Mouse (Mus musculus) forebrain, embryonic 15.5 days (tissue): ENCODE data around the gene Atp6v0a1. TPM values are rescaled to one million over a fixed set of nuclear protein-coding genes. Genes with fewer than 3 reads are reported as not detected.

ENCODE experiments used
- ATAC-seq: fragments of 200-750 bp; cut with Nextera tagmentation; replicated peaks from 2 replicates; pipeline ENCODE4 v1.8.0; 2017; ENCODE audit warnings: mild to moderate bottlenecking, moderate TSS enrichment, moderate library complexity
- H3K27ac ChIP-seq: fragments of 300-500 bp; sonication (generic); replicated peaks from 2 replicates; pipeline ENCODE4 v1.5.1; 2015; ENCODE audit warnings: mild to moderate bottlenecking, inconsistent platforms
- H3K27me3 ChIP-seq: fragments of 300-500 bp; sonication (generic); 2 replicates; pipeline ENCODE4 v1.6.1; 2015; ENCODE audit warnings: inconsistent platforms
- H3K36me3 ChIP-seq: fragments of 300-500 bp; sonication (generic); 2 replicates; pipeline ENCODE4 v1.6.1; 2015; ENCODE audit warnings: mild to moderate bottlenecking, inconsistent platforms
- H3K4me1 ChIP-seq: fragments of 300-500 bp; sonication (generic); 2 replicates; pipeline ENCODE4 v1.6.1; 2015; ENCODE audit warnings: inconsistent platforms
- H3K4me2 ChIP-seq: fragments of 300-500 bp; sonication (generic); replicated peaks from 2 replicates; pipeline ENCODE4 v1.6.1; 2015; ENCODE audit warnings: mild to moderate bottlenecking, inconsistent platforms
- H3K4me3 ChIP-seq: fragments of 300-500 bp; sonication (generic); 2 replicates; pipeline ENCODE4 v1.5.1; 2015; ENCODE audit warnings: mild to moderate bottlenecking, inconsistent platforms
- H3K9ac ChIP-seq: fragments of 300-500 bp; sonication (generic); replicated peaks from 2 replicates; pipeline ENCODE4 v1.6.1; 2015; ENCODE audit warnings: mild to moderate bottlenecking, inconsistent platforms
- H3K9me3 ChIP-seq: fragments of 300-500 bp; sonication (generic); 2 replicates; pipeline ENCODE4 v1.6.1; 2016; ENCODE audit warnings: inconsistent platforms
- WGBS: fragments of 180-500 bp; shearing (Covaris S2); methylation state at CpG from one replicate; pipeline ENCODE4 v1.1.7; 2015; ENCODE audit warnings: mixed read lengths; 5-methylcytosine and 5-hydroxymethylcytosine counted together
- polyA plus RNA-seq: library from polyadenylated mRNA; unstranded; fragments of >200 nt; fragmentation: Nextera tagmentation; extraction: Ambion mirVana; gene quantifications from 2 replicates; pipeline ENCODE4 v1.2.1, GENCODE M21; 2015

The Atp6v0a1 gene
- 84.3 and 84.6 TPM in 2 replicates for polyA plus RNA-seq

DNA sequence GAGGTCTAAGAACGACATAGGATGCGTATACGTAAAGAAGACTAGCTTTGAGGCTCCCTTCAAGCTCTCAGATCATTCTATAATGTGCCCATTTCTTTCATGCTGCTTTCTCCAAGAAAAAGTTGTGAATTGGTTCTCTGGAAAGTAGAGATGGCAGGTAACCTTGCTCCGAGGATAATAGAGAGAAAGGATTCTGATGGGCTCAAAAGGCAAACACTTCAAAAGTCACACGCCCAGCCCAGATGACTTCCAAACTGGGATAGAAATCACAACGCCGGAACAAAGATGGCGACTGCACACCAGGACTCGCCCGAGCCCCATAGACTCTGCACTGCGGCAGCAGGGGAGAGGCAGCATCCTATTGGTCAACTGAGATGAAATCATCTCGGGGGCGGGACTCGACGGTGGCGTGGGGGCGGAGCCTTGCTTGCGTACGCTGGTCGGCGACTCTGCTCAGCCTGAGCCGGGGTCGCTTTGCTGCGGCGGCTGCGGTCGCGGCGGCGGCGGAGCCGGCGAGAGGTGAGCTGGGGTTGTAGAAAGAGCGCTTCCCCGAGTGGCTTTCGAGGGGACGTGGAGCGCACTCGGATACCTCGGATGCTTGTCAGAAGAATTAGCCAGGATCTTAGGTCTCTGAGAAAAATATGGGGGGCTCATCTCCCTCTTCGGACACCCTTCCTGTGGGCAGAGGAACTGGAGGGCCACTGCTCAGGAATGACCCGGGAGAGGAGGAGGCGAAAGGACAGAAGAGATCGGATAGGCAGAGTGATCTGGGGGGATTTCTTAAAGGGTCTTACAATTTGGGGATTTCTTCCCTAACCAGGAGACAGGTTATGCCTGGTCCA is at the start of gene Atp6v0a1:
Gene Atp6v0a1, plus strand, starts transcription at position 407 of the 842 bp plus-strand sequence.
- WGBS: under 1% methylated on average over 44 of the region's 44 CpGs
- H3K27me3 ChIP-seq: no peaks in the 10 kb centered on the region
- peak within 1 kb of the TSS; percentile 62 for H3K4me2 ChIP-seq
- H3K36me3 ChIP-seq: peaks cover 11% of the 10 kb centered on the region; the same call in 1 of the 2 replicates
- H3K27ac ChIP-seq: peak within 1 kb of the TSS; percentile 92
- ATAC-seq: peak; percentile 100
- peak within 1 kb of the TSS; percentile 87 for H3K9ac ChIP-seq
- no peaks in the 10 kb centered on the region for H3K9me3 ChIP-seq
- peak within 1 kb of the TSS; percentile 77 for H3K4me3 ChIP-seq
- peaks cover 28% of the 10 kb centered on the region for H3K4me1 ChIP-seq

DNA sequence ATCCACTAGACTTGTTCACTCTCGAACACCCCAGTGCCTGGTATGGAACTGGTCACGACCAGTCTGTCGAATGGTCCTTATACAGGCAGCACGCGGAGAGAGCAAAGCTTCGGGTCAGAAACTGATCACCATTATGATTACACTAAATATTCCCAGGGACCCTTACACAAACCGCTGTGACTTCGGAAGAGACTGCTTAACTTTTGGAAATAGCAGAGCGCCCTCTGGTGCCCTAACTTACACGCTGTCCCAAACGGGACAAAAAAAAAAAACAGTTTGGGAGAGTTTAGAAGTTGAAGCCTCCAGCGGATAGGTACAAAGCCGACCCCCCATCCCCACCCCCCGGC is 49.8 kb upstream of the Atp6v0a1 start:
- H3K36me3 ChIP-seq: no peaks in the 10 kb centered on the region
- H3K4me3 ChIP-seq: peak overlapping the region; percentile 23
- H3K4me1 ChIP-seq: peaks cover 18% of the 10 kb centered on the region
- ATAC-seq: no peak
- H3K27ac ChIP-seq: no peak overlapping the region
- WGBS: 3% methylated on average over 14 of the region's 14 CpGs
- H3K9me3 ChIP-seq: no peaks in the 10 kb centered on the region
- no peak overlapping the region for H3K9ac ChIP-seq
- H3K4me2 ChIP-seq: peak overlapping the region; percentile 37
- peaks cover 26% of the 10 kb centered on the region for H3K27me3 ChIP-seq

DNA sequence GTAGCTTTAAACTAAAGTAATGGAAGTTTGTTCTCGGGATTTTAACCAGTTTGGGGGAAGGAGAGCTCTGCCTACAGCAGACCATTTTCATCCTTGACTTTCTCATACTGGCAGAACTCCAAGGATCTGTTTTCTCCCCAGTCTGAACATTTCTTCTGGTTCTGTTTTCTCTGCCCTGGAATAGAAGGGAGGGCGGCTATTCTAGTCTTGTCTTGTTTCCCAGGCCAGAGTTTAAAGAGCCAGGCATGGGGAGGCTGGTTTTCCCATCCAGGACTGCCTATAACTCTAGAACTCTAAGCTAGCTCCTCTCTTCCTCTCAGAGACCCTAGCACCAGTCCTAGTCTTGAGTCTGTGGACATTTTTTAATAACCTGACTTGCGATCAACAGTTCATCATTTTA is 49.4 kb upstream of the Atp6v0a1 start:
- Histone ChIP-seq H3K4me3 (no peak overlapping the region), H3K9ac (no peak overlapping the region), H3K9me3 (no peaks in the 10 kb centered on the region), H3K36me3 (no peaks in the 10 kb centered on the region), H3K27ac (no peak overlapping the region), H3K4me1 (peaks cover 18% of the 10 kb centered on the region), H3K27me3 (peaks cover 26% of the 10 kb centered on the region), H3K4me2 (no peak overlapping the region)
- 34% methylated on average over 3 of the region's 3 CpGs for WGBS
- no peak for ATAC-seq

DNA sequence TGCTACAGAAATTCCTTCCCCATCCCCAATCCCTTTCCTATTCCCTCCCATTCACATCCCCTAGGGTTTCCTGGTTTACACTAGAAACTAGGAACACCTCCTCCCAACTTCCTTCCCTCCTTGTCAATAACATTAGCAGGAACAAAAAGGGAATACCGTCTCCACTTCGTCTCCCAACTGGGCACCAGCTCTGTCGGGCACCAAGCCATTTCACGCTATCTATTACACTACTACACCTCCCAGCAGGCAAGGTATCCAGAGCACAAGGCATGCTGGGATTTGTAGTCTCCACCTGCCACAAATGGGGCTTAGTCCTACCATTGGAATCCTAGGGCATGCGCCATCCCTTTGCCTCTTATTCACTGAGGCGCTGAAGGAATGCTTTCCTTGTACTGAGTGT is 48.7 kb upstream of the Atp6v0a1 start:
- Histone ChIP-seq H3K9ac (peak overlapping the region; percentile 18; the same call in 1 of the 2 replicates), H3K27ac (no peak overlapping the region), H3K4me2 (0 out of 2 replicates have a peak overlapping the region, but pooled peaks have one; percentile 21), H3K27me3 (peaks cover 26% of the 10 kb centered on the region), H3K9me3 (no peaks in the 10 kb centered on the region), H3K36me3 (no peaks in the 10 kb centered on the region), H3K4me1 (peaks cover 18% of the 10 kb centered on the region), H3K4me3 (no peak overlapping the region)
- WGBS: 8% methylated on average over 6 of the region's 6 CpGs
- peak; percentile 82 for ATAC-seq

DNA sequence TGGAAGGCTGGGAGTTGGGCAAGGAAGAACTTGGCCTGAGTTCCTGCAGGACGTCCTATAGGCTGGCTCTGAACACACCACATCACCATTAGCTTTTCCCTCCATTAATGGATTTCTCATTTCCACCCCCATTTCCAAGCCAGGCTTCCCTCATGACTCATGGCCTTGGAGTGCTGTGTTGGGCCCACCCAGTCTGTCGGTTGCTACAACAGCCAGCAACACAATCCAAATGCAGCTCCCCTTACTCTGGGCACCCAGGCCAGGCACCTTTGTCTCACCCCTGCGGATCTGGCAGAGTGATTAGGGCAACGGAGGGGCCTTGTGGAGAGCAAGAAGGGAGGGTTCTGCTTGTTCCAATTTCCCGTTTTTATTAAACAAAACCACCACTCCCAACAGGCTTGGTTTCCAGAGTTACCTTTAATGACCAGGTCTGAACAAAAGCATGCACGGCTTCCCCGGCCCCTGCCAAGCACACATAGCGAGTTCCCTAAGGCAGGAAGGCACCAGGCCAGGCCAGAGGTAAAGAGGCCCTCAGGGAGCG is 46.8 kb upstream of the Atp6v0a1 start:
- no peak overlapping the region for H3K4me2 ChIP-seq
- H3K27ac ChIP-seq: no peak overlapping the region
- H3K4me3 ChIP-seq: no peak overlapping the region
- peaks cover 18% of the 10 kb centered on the region for H3K4me1 ChIP-seq
- no peaks in the 10 kb centered on the region for H3K9me3 ChIP-seq
- no peak for ATAC-seq
- peaks cover 35% of the 10 kb centered on the region for H3K27me3 ChIP-seq
- no peak overlapping the region for H3K9ac ChIP-seq
- H3K36me3 ChIP-seq: no peaks in the 10 kb centered on the region
- 45% methylated on average over 9 of the region's 9 CpGs for WGBS

DNA sequence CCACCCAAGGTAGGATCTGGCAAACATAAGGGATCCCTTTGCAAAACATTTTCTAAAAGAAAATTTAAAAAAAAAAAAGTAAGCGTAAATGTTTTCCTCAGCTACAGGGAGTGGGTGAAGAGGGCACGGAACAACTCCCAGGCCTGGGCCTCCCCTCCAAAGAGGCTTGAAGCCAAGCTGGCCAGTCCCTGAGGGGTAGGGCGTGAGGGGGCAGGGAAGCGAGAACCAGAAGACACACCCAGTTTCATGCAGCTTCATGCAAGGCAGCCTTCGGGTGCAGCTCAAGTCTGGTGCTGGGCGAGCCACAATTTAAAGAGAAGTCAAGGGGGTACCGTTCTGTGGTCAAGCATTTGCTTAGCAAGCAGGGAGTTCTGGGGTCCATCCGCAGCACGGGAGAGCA is 45.6 kb upstream of the Atp6v0a1 start:
- Histone ChIP-seq H3K9me3 (no peaks in the 10 kb centered on the region), H3K36me3 (no peaks in the 10 kb centered on the region), H3K9ac (no peak overlapping the region), H3K4me3 (no peak overlapping the region), H3K27ac (no peak overlapping the region), H3K27me3 (peaks cover 36% of the 10 kb centered on the region), H3K4me1 (peaks cover 14% of the 10 kb centered on the region), H3K4me2 (no peak overlapping the region)
- WGBS: 85% methylated on average over 9 of the region's 9 CpGs
- ATAC-seq: no peak

DNA sequence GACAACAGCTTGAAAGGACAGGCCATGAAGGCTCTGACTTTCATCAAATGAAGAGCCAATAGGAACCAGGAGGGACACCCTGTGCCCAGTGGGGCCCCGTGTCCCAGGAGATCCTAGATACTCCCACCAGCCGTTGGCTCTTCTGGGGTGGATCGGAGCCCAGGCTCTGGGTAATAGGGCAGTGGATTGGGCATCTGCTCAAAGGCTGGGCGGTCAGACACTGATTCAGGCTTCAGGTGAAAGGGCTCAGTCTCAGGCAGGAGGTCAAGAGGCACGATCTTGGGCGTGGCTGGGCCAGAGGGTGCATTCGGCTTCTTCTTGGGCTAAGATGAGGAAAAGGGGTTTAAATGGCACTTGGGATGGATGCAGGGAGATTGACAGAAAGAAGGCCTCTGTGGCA is 45.1 kb upstream of the Atp6v0a1 start:
- Histone ChIP-seq H3K27ac (no peak overlapping the region), H3K4me1 (peaks cover 10% of the 10 kb centered on the region), H3K36me3 (no peaks in the 10 kb centered on the region), H3K27me3 (peaks cover 36% of the 10 kb centered on the region), H3K4me2 (no peak overlapping the region), H3K4me3 (no peak overlapping the region), H3K9ac (no peak overlapping the region), H3K9me3 (no peaks in the 10 kb centered on the region)
- ATAC-seq: no peak
- 83% methylated on average over 7 of the region's 7 CpGs for WGBS

DNA sequence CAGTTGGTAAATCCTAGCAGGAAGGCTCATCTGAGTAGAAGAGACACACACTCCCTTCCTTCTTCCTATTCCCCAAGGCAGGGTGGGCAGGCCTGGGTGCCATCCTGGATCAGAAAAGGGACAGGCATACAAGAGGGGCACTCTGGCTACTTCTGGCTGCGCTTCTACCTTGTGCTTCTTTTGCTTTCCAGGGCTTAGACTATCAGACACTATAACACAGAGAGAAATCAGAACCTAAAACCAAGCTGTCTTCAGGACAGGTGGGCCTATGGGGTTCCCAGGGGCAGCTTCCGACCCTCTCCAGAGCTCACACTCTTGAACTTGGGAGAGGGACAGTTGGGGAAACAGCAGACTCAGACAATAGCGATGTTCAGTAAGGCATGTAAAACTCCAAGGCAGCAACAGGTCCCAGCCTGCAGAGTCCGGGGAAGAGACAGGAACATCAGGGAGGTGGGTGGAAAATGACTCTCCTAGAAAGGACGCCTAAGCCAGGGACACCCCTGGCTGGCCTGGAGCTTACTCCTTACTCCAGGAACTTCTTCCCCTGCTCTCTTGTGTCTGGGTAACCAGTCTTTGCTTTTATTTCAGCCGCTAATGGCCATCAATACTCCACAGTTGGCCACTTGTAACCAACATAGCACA is 44.2 kb upstream of the Atp6v0a1 start:
- no peak overlapping the region for H3K9ac ChIP-seq
- no peaks in the 10 kb centered on the region for H3K36me3 ChIP-seq
- H3K27me3 ChIP-seq: peaks cover 37% of the 10 kb centered on the region
- no peaks in the 10 kb centered on the region for H3K9me3 ChIP-seq
- no peak for ATAC-seq
- no peak overlapping the region for H3K4me3 ChIP-seq
- no peak overlapping the region for H3K27ac ChIP-seq
- no peak overlapping the region for H3K4me2 ChIP-seq
- WGBS: 82% methylated on average over 6 of the region's 6 CpGs
- H3K4me1 ChIP-seq: peaks cover 16% of the 10 kb centered on the region

DNA sequence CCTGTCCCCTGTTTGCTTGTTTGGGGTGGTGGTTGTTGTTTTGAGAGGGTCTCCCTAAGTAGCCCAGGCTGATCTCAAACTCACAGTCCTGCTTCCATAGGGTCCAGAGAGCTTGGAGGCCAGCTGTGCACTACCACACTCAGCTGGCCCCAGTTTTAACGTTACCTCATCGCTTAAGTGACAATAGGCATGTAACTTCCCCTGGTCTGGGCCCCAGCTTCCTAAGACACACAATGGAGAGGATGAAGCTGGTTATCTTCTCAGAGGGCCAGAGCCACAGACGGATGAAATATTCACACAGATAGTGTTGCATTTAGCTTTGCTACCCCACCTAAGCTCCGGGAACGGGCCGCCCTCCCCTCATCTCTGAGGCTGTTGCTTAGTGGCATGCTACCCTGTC is 43.5 kb upstream of the Atp6v0a1 start:
- Histone ChIP-seq H3K4me1 (peaks cover 17% of the 10 kb centered on the region), H3K4me3 (no peak overlapping the region), H3K4me2 (no peak overlapping the region), H3K9ac (no peak overlapping the region), H3K27me3 (peaks cover 43% of the 10 kb centered on the region), H3K27ac (no peak overlapping the region), H3K36me3 (no peaks in the 10 kb centered on the region), H3K9me3 (no peaks in the 10 kb centered on the region)
- no peak for ATAC-seq
- 74% methylated on average over 6 of the region's 6 CpGs for WGBS

DNA sequence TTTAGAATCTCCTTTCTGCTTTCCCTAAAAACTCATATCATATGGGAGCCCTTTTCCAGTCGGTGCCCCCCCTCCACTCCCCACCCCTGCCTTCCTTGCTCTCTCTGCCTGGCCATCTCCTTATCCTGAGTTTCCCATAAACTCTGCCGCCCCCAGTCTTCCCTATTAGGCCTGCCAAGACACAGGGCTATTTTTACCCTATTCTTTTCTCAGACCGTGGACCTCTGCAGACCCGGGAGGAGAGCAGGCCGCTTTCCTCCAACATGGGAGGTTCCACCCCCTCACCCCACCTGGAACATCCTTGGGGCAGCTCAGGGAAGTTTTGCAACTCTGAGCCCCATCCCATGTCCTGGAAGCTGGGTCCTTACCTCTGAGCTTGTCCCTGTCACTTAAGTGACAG is 41.9 kb upstream of the Atp6v0a1 start:
- H3K9ac ChIP-seq: no peak overlapping the region
- no peak overlapping the region for H3K4me2 ChIP-seq
- H3K4me1 ChIP-seq: peaks cover 16% of the 10 kb centered on the region
- no peaks in the 10 kb centered on the region for H3K9me3 ChIP-seq
- H3K36me3 ChIP-seq: no peaks in the 10 kb centered on the region
- H3K4me3 ChIP-seq: no peak overlapping the region
- no peak for ATAC-seq
- H3K27ac ChIP-seq: no peak overlapping the region
- peaks cover 59% of the 10 kb centered on the region for H3K27me3 ChIP-seq
- WGBS: 58% methylated on average over 5 of the region's 5 CpGs

DNA sequence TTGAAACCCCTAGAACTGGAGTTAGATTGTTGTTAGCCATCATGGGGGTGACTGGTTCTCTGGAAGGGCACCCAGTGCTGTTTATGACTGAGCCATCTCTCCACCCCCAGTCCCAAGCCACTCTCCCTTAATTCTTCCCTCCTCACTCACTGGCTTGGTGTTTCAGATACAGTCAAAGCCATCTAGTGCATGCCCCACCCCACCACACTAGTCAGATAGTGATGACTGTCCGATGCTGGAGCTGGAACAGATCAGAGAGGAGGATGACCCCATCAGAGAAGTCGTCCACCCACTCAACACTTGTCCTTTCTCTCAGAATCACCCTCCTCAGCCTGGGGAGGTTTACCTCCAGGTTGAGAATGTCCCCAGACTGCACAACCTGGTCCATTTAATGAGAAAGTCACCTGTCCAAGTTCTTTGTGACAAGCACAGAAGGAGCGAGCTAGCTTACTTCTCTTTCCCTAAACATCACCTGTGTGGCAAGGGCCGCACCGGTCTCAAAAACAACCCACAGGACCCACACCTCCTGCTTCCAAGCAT is 41.3 kb upstream of the Atp6v0a1 start:
- Histone ChIP-seq H3K27me3 (peaks cover 65% of the 10 kb centered on the region), H3K9me3 (no peaks in the 10 kb centered on the region), H3K9ac (no peak overlapping the region), H3K4me2 (no peak overlapping the region), H3K36me3 (no peaks in the 10 kb centered on the region), H3K4me1 (peaks cover 16% of the 10 kb centered on the region), H3K27ac (no peak overlapping the region), H3K4me3 (no peak overlapping the region)
- 88% methylated on average over 5 of the region's 5 CpGs for WGBS
- no peak for ATAC-seq

DNA sequence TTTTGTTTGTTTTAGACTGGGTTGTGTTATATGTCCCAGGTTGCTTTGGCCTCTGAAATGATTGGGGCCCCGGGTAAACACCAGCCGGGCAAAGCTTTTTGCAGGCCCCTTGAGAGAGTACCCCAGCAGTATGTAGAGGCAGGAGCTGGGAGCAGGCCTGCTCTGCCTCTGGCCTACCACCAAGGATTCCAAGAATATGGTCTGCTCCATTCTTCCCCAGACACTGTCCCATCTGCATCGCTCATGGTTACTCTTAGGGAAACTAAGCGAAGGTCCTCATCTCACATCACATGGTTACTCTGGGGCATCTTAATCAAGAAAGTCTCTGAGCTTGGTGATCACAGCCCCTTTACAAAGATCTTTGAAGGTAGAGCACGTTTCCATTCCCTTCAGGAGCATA is 40.8 kb upstream of the Atp6v0a1 start:
- Histone ChIP-seq H3K4me1 (peaks cover 16% of the 10 kb centered on the region), H3K9ac (no peak overlapping the region), H3K27me3 (peaks cover 68% of the 10 kb centered on the region), H3K4me2 (no peak overlapping the region), H3K4me3 (peak overlapping the region; percentile 39; the same call in 1 of the 2 replicates), H3K27ac (no peak overlapping the region), H3K9me3 (no peaks in the 10 kb centered on the region), H3K36me3 (no peaks in the 10 kb centered on the region)
- no peak for ATAC-seq
- WGBS: 82% methylated on average over 5 of the region's 5 CpGs
